Mouse (Mus musculus): Measurements from ENCODE around the gene Tsga13. TPM values are rescaled to one million over a fixed set of nuclear protein-coding genes. Genes with fewer than 3 reads are reported as not detected.

The Tsga13 gene
- total and polyA plus RNA-seq, 3 experiments, result not detected

GRCm38 (mm10) chr6:30849818-30850217 is 65.6 kb downstream of the Tsga13 start:
- Histone ChIP-seq H3K4me3 (ENCODE audit: low read depth, low read length) (no peak overlapping the region), H3K9me3 (replicated peaks) (no peaks in the 10 kb centered on the region), H3K36me3 (replicated peaks) (peaks cover 23% of the 10 kb centered on the region), H3K4me1 (ENCODE audit: insufficient read depth, low read depth, low read length) (no peaks in the 10 kb centered on the region), H3K27me3 (ENCODE audit: insufficient read depth, low read length) (no peaks in the 10 kb centered on the region)
- DNase-seq (ENCODE audit: low spot score) (no peak), ATAC-seq (ENCODE audit: extremely low read depth, insufficient number of reproducible peaks, low FRiP score, poor library complexity, severe bottlenecking) (no peak)
- TF ChIP-seq GATA1 (IDR thresholded peaks at IDR 0.05; ENCODE audit: borderline replicate concordance, low read length) (no peak), CTCF (IDR thresholded peaks at IDR 0.05; ENCODE audit: low read depth, low read length) (no peak), GATA2 (IDR thresholded peaks at IDR 0.05; ENCODE audit: borderline replicate concordance, low read depth, low read length) (no peak), TAL1 (conservative IDR thresholded peaks at IDR 0.05; ENCODE audit: low read depth, low read length) (no peak), POLR2AphosphoS5 (IDR thresholded peaks at IDR 0.05; ENCODE audit: insufficient replicate concordance, low read depth, low read length) (no peak)

Other genes starting within 250 kb of the Tsga13 start
- gene Cep41, start 221.8 kb downstream of the Tsga13 start, total RNA-seq (2014; fragmentation: Nextera tagmentation), result 18.3 and 28.3 TPM in 2 replicates
- 8.8 and 14.6 TPM in 2 replicates for gene Cep41, start 221.8 kb downstream of the Tsga13 start, total RNA-seq (2017)
- gene Cep41, start 221.8 kb downstream of the Tsga13 start, polyA plus RNA-seq (2012), result 32.6 and 34.5 TPM in 2 replicates
- not detected in 2 replicates for gene Mest, start 192.0 kb downstream of the Tsga13 start, total RNA-seq (2014; fragmentation: Nextera tagmentation)
- 0.29 and 0.49 TPM in 2 replicates for gene Mest, start 192.0 kb downstream of the Tsga13 start, total RNA-seq (2017)
- gene Mest, start 192.0 kb downstream of the Tsga13 start, polyA plus RNA-seq (2012), result 0.57 and 0.90 TPM in 2 replicates
- 32.8 and 33.9 TPM in 2 replicates for gene Copg2, start 18.8 kb downstream of the Tsga13 start, total RNA-seq (2014; fragmentation: Nextera tagmentation)
- 44.7 and 45.8 TPM in 2 replicates for gene Copg2, start 18.8 kb downstream of the Tsga13 start, total RNA-seq (2017)
- 9.3 and 20.4 TPM in 2 replicates for gene Copg2, start 18.8 kb downstream of the Tsga13 start, polyA plus RNA-seq (2012)
- not detected in 2 replicates for gene Klf14, start 43.5 kb upstream of the Tsga13 start, total RNA-seq (2014; fragmentation: Nextera tagmentation)
- gene Klf14, start 43.5 kb upstream of the Tsga13 start, total RNA-seq (2017), result 0.06 TPM in 1 of 2 replicates, not detected in the other
- not detected in 2 replicates for gene Klf14, start 43.5 kb upstream of the Tsga13 start, polyA plus RNA-seq (2012)